Mouse (Mus musculus) neural tube, embryonic 12.5 days (tissue): ENCODE data around the gene 2310034C09Rik. TPM values are rescaled to one million over a fixed set of nuclear protein-coding genes. Genes with fewer than 3 reads are reported as not detected.
"Not testable (repeated sequence)": the region's sequence is repeated elsewhere in the genome, so short reads cannot be mapped to it uniquely, and the experiment has no call there.

Source experiments
- ATAC-seq: fragments of 200-750 bp; cut with Nextera tagmentation; 2 replicates; pipeline ENCODE4 v1.8.0; 2017; ENCODE audit warnings: low read depth, mild to moderate bottlenecking, moderate TSS enrichment, moderate library complexity; ENCODE audit not compliant: low FRiP score
- H3K27ac ChIP-seq: fragments of 300-500 bp; sonication (generic); 2 replicates; pipeline ENCODE4 v1.5.1; 2016
- H3K27me3 ChIP-seq: fragments of 300-500 bp; sonication (generic); replicated peaks from 2 replicates; pipeline ENCODE4 v1.6.1; 2016; ENCODE audit warnings: mild to moderate bottlenecking
- H3K36me3 ChIP-seq: fragments of 300-500 bp; sonication (generic); 2 replicates; pipeline ENCODE4 v1.6.1; 2016; ENCODE audit warnings: mild to moderate bottlenecking
- H3K4me1 ChIP-seq: fragments of 300-500 bp; sonication (generic); 2 replicates; pipeline ENCODE4 v1.6.1; 2016
- H3K4me2 ChIP-seq: fragments of 300-500 bp; sonication (generic); replicated peaks from 2 replicates; pipeline ENCODE4 v1.6.1; 2016; ENCODE audit warnings: mild to moderate bottlenecking
- H3K4me3 ChIP-seq: fragments of 300-500 bp; sonication (generic); 2 replicates; pipeline ENCODE4 v1.5.1; 2016
- H3K9ac ChIP-seq: fragments of 300-500 bp; sonication (generic); 2 replicates; pipeline ENCODE4 v1.6.1; 2016; ENCODE audit warnings: mild to moderate bottlenecking
- H3K9me3 ChIP-seq: fragments of 300-500 bp; sonication (generic); 2 replicates; pipeline ENCODE4 v1.6.1; 2016; ENCODE audit warnings: mild to moderate bottlenecking
- WGBS: fragments of 180-500 bp; shearing (Covaris S2); methylation state at CpG from one replicate; pipeline ENCODE4 v1.1.7; 2016; 5-methylcytosine and 5-hydroxymethylcytosine counted together
- polyA plus RNA-seq: library from polyadenylated mRNA; unstranded; fragments of >200 nt; fragmentation: Nextera tagmentation; extraction: Ambion mirVana; gene quantifications from 2 replicates; pipeline ENCODE4 v1.2.1, GENCODE M21; 2016

The 2310034C09Rik gene
- not detected in 2 replicates for polyA plus RNA-seq

- WGBS: 90% methylated on average over 3 of the region's 3 CpGs
- H3K9ac ChIP-seq, H3K27ac ChIP-seq, H3K4me3 ChIP-seq, H3K9me3 ChIP-seq, H3K4me2 ChIP-seq, H3K27me3 ChIP-seq, H3K36me3 ChIP-seq, ATAC-seq, H3K4me1 ChIP-seq: not testable (repeated sequence)
Observed at GRCm38 (mm10) chr16:88758547-88758946, at the start of gene 2310034C09Rik. Gene 2310034C09Rik (plus strand): TSS chr16:88758847.

- no peak overlapping the region for H3K4me3 ChIP-seq
- no peak for ATAC-seq
- H3K9me3 ChIP-seq: no peaks in the 10 kb centered on the region
- no peak overlapping the region for H3K27ac ChIP-seq
- H3K4me2 ChIP-seq: no peak overlapping the region
- WGBS: 82% methylated on average over 4 of the region's 4 CpGs
- H3K27me3 ChIP-seq: no peaks in the 10 kb centered on the region
- no peaks in the 10 kb centered on the region for H3K4me1 ChIP-seq
- H3K36me3 ChIP-seq: no peaks in the 10 kb centered on the region
- no peak overlapping the region for H3K9ac ChIP-seq
Observed at GRCm38 (mm10) chr16:88710757-88711156, 47.9 kb upstream of the 2310034C09Rik start.

DNA sequence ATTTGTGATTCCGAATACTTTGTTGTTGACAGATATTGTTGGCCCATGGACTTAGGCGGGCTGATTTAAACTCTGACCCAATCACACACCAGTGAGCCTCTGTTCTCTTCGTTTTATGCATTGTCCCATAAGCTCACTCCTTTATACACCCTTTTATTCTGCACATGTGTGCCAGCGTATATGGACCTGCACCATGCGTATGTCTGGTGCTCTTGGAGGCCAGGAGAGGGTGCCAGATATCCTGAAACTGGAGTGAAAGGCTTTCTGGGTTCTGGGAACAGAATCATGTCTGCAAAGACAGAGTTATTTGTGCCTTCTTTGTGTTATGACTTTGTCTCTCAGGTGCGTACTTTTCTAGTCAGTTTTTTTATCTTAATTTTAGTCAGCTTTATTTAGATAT is 47.4 kb upstream of the 2310034C09Rik start:
- 85% methylated on average over 6 of the region's 6 CpGs for WGBS
- H3K4me2 ChIP-seq: no peak overlapping the region
- H3K9ac ChIP-seq: no peak overlapping the region

GRCm38 (mm10) chr16:88716549-88716948 is 42.1 kb upstream of the 2310034C09Rik start:
- no peak overlapping the region for H3K4me2 ChIP-seq
- H3K4me1 ChIP-seq: no peaks in the 10 kb centered on the region
- H3K4me3 ChIP-seq: no peak overlapping the region
- ATAC-seq: no peak
- H3K36me3 ChIP-seq: no peaks in the 10 kb centered on the region
- H3K9ac ChIP-seq: no peak overlapping the region
- no peaks in the 10 kb centered on the region for H3K27me3 ChIP-seq
- H3K27ac ChIP-seq: no peak overlapping the region
- H3K9me3 ChIP-seq: peaks cover 5% of the 10 kb centered on the region; the same call in 1 of the 2 replicates

More for the DNA sequence above, 47.4 kb upstream of the 2310034C09Rik start:
- Histone ChIP-seq H3K4me1 (no peaks in the 10 kb centered on the region), H3K9me3 (no peaks in the 10 kb centered on the region), H3K27me3 (no peaks in the 10 kb centered on the region), H3K27ac (no peak overlapping the region), H3K4me3 (no peak overlapping the region), H3K36me3 (no peaks in the 10 kb centered on the region)
- ATAC-seq: no peak

GRCm38 (mm10) chr16:88720031-88720430 is 38.6 kb upstream of the 2310034C09Rik start:
- peaks cover 5% of the 10 kb centered on the region; the same call in 1 of the 2 replicates for H3K9me3 ChIP-seq
- no peaks in the 10 kb centered on the region for H3K27me3 ChIP-seq
- no peak overlapping the region for H3K4me2 ChIP-seq
- H3K27ac ChIP-seq: no peak overlapping the region
- no peak overlapping the region for H3K4me3 ChIP-seq
- 19% methylated on average over 1 of the region's 1 CpGs for WGBS
- ATAC-seq: no peak
- H3K9ac ChIP-seq: no peak overlapping the region
- peaks cover 4% of the 10 kb centered on the region; the same call in 1 of the 2 replicates for H3K4me1 ChIP-seq
- H3K36me3 ChIP-seq: no peaks in the 10 kb centered on the region

DNA sequence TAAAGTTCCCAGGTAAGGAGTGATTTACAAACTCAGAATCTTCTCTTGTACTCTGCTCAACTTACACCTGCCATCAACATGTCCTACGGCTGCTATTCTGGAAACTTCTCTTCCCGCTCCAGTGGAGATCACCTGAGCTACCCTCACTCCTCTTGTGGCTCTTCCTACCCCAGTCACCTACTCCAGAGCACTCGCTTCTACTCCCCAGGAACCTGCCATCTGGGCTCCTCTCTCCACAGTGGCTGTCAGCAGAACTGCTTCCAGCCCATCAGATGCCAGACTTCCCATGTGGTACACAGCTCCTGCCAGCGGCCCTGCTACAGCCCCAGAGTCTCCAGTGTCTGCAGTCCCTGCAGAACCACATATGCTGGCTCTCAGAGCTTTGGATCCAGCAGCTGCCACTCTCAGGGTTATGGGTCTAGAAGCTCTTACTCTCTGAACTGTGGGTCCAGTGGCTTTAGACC is 29.8 kb upstream of the 2310034C09Rik start, which contains the start of gene Krtap13-1:
Gene Krtap13-1 (plus strand): TSS at position 51 of the 464 bp plus-strand sequence.
- ATAC-seq: no peak
- whole genome bisulfite sequencing: 86% methylated on average over 4 of the region's 4 CpGs
- H3K36me3 ChIP-seq: no peaks in the 10 kb centered on the region
- no peak within 1 kb of the TSS for H3K4me2 ChIP-seq
- no peaks in the 10 kb centered on the region for H3K4me1 ChIP-seq
- H3K9me3 ChIP-seq: no peaks in the 10 kb centered on the region
- H3K27ac ChIP-seq: no peak within 1 kb of the TSS
- no peak within 1 kb of the TSS for H3K9ac ChIP-seq
- H3K4me3 ChIP-seq: no peak within 1 kb of the TSS
- H3K27me3 ChIP-seq: no peaks in the 10 kb centered on the region

- no peaks in the 10 kb centered on the region for H3K36me3 ChIP-seq
- no peaks in the 10 kb centered on the region for H3K27me3 ChIP-seq
- no peaks in the 10 kb centered on the region for H3K4me1 ChIP-seq
- no peak overlapping the region for H3K9ac ChIP-seq
- no peak for ATAC-seq
- WGBS: 73% methylated on average over 2 of the region's 2 CpGs
- H3K4me3 ChIP-seq: no peak overlapping the region
- H3K27ac ChIP-seq: no peak overlapping the region
- H3K4me2 ChIP-seq: no peak overlapping the region
- no peaks in the 10 kb centered on the region for H3K9me3 ChIP-seq
Observed at GRCm38 (mm10) chr16:88735391-88735790, 23.3 kb upstream of the 2310034C09Rik start.

GRCm38 (mm10) chr16:88744750-88745340 is 13.8 kb upstream of the 2310034C09Rik start:
- WGBS: 82% methylated on average over 4 of the region's 4 CpGs
- no peak overlapping the region for H3K27ac ChIP-seq
- no peak for ATAC-seq

GRCm38 (mm10) chr16:88747943-88748342 is 10.7 kb upstream of the 2310034C09Rik start:
- Histone ChIP-seq H3K4me2 (no peak overlapping the region), H3K9me3 (no peaks in the 10 kb centered on the region), H3K9ac (no peak overlapping the region), H3K27ac (no peak overlapping the region), H3K4me1 (no peaks in the 10 kb centered on the region), H3K4me3 (no peak overlapping the region), H3K36me3 (no peaks in the 10 kb centered on the region), H3K27me3 (no peaks in the 10 kb centered on the region)
- 70% methylated on average over 4 of the region's 4 CpGs for WGBS
- no peak for ATAC-seq

More at GRCm38 (mm10) chr16:88744750-88745340, 13.8 kb upstream of the 2310034C09Rik start:
- H3K27me3 ChIP-seq: no peaks in the 10 kb centered on the region
- no peak overlapping the region for H3K4me2 ChIP-seq
- H3K4me1 ChIP-seq: no peaks in the 10 kb centered on the region
- H3K9ac ChIP-seq: no peak overlapping the region
- H3K36me3 ChIP-seq: no peaks in the 10 kb centered on the region
- no peak overlapping the region for H3K4me3 ChIP-seq
- H3K9me3 ChIP-seq: no peaks in the 10 kb centered on the region

- H3K27me3 ChIP-seq, H3K4me2 ChIP-seq, H3K4me3 ChIP-seq, H3K9me3 ChIP-seq, H3K27ac ChIP-seq, H3K9ac ChIP-seq, H3K36me3 ChIP-seq, H3K4me1 ChIP-seq, ATAC-seq: not testable (repeated sequence)
- 85% methylated on average over 3 of the region's 3 CpGs for WGBS
Observed at GRCm38 (mm10) chr16:88751535-88751934, 7.1 kb upstream of the 2310034C09Rik start, which contains the start of gene Krtap13. Gene Krtap13 (minus strand): TSS chr16:88751635.

DNA sequence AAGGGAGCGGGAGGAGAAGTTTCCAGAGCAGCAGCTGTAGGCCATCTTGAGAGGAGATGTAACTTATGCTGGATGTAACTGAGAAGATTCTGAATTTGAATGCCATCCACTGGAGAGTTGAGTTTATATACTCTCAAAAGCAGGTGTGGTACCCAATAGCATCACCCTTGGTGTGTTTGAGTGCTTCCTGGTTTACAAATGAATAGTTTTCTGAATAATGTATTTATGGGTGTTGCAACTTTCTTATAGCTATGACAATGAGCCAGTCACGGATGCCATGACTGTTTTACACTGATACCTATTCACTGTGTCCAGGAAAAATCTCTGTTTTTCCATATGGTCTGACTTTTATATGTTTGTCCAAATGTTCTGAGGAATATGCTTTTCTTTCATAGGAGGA is 15.5 kb downstream of the 2310034C09Rik start, which contains the start of gene 2310057N15Rik:
Gene 2310057N15Rik (minus strand): TSS at position 101 of the 400 bp plus-strand sequence.
- Histone ChIP-seq H3K4me3 (no peak within 1 kb of the TSS), H3K4me1 (no peaks in the 10 kb centered on the region), H3K27me3 (no peaks in the 10 kb centered on the region), H3K9me3 (no peaks in the 10 kb centered on the region), H3K9ac (no peak within 1 kb of the TSS), H3K36me3 (no peaks in the 10 kb centered on the region), H3K27ac (no peak within 1 kb of the TSS), H3K4me2 (no peak within 1 kb of the TSS)
- WGBS: 79% methylated on average over 2 of the region's 2 CpGs
- no peak for ATAC-seq

- no peak for ATAC-seq
- no peak within 1 kb of the TSS for H3K27ac ChIP-seq
- WGBS: 88% methylated on average over 6 of the region's 6 CpGs
- H3K36me3 ChIP-seq: no peaks in the 10 kb centered on the region
- no peaks in the 10 kb centered on the region for H3K9me3 ChIP-seq
- H3K27me3 ChIP-seq: no peaks in the 10 kb centered on the region
- H3K4me2 ChIP-seq: no peak within 1 kb of the TSS
- no peak within 1 kb of the TSS for H3K9ac ChIP-seq
- H3K4me3 ChIP-seq: no peak within 1 kb of the TSS
- no peaks in the 10 kb centered on the region for H3K4me1 ChIP-seq
Observed at GRCm38 (mm10) chr16:88777596-88777995, 18.9 kb downstream of the 2310034C09Rik start, which contains the start of gene Gm5965. Gene Gm5965 (plus strand): TSS chr16:88777896.

DNA sequence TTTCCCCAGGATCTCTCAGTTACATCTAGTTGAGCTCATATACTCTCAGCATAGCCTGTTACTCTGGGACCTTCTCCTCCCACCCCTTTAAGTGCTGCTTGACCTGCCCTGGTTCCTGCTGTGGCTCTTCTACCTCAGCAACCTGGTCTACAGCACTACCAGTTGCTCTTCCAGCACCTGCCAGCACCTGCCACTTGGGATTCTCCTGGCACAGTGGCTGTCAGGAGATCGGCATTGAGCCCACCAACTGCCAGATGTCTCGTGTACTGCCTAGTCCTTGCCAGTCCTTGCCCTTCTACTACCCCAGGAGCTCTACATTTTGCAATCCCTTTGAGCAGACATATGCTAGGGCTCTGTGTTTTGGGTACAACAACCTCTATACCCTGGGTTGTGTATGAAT is 28.1 kb downstream of the 2310034C09Rik start:
- WGBS: 84% methylated on average over 2 of the region's 2 CpGs
- no peaks in the 10 kb centered on the region for H3K4me1 ChIP-seq
- H3K36me3 ChIP-seq: no peaks in the 10 kb centered on the region
- H3K4me3 ChIP-seq: no peak overlapping the region
- no peak for ATAC-seq
- no peaks in the 10 kb centered on the region for H3K9me3 ChIP-seq
- H3K27ac ChIP-seq: no peak overlapping the region
- H3K27me3 ChIP-seq: no peaks in the 10 kb centered on the region
- H3K9ac ChIP-seq: no peak overlapping the region
- H3K4me2 ChIP-seq: no peak overlapping the region
